Mouse (Mus musculus) cerebellum, adult 2 months (tissue): ENCODE measurements around the gene Rhobtb1.

Experiments
- CTCF ChIP-seq: fragments of 200-500 bp; IDR thresholded peaks from 2 replicates; pipeline ENCODE4 v1.5.1; 2011; ENCODE audit warnings: low read depth, mild to moderate bottlenecking, control low read depth, low read length, moderate library complexity, borderline replicate concordance; ENCODE audit not compliant: insufficient read depth
- POLR2A ChIP-seq: fragments of 200-500 bp; IDR thresholded peaks from 2 replicates; pipeline ENCODE4 v1.6.1; 2011; ENCODE audit warnings: low read length, control low read depth, borderline replicate concordance; ENCODE audit not compliant: insufficient read depth

- no peak for TF ChIP-seq CTCF
- no peak for TF ChIP-seq POLR2A
Observed at GRCm38 (mm10) chr10:69274705-69275104, 123.5 kb downstream of the Rhobtb1 start.
